Mouse (Mus musculus): ENCODE measurements at regions not wholly inside any gene's neighbourhood (a gene's known extent, or its start where the extent isn't known, plus 50 kb on each side); places are given as distances from the start of the nearest gene placed in this dataset.

GRCm38 (mm10) chr13:4662336-4663101 lies 53.5 kb upstream of the Akr1e1 start:
- peak; percentile 62 for DNase-seq (ENCODE audit: low read depth, low spot score)

Measured in telencephalon, adult 2 months (tissue).